Mouse (Mus musculus) heart, adult 9 months (tissue): ENCODE measurements around the gene Btbd35f17.
"Not testable (repeated sequence)": the region's sequence is repeated elsewhere in the genome, so short reads cannot be mapped to it uniquely, and the experiment has no call there.

Experiments used
- DNase-seq, 2 experiments: peaks; one replicate each; pipeline ENCODE4 v3.0.0; 2022; ENCODE audit warnings: low spot score in 2 of 2

The Btbd35f17 gene

DNA sequence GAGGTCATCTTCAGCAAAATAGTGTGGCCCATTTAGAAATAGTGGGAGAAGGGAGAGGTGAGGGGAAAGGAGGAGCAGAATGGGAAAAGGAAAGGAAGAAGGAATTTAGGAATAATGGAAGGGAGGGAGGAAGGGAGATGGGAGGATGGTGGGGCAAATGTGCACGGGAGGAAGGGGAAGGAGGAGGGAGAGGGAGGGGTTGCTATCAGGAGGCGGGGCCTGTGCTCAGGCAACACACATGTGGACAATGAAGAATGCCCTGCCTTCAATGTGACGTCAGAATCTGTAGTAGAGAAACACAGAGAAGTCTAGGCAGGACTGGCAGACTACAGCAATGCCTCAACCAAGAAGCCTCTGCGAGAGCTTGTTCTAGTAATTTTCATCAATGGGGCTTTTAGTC is at the start of gene Btbd35f17:
Btbd35f17 (plus strand) TSS at position 301 of the 400 bp plus-strand sequence.
- not testable (repeated sequence) for DNase-seq
